Mouse (Mus musculus) CD4-positive, CD25-positive, alpha-beta regulatory T cell (primary cell): ENCODE data around the gene Dis3l. TPM values are rescaled to one million over a fixed set of nuclear protein-coding genes. Genes with fewer than 3 reads are reported as not detected.

Experiments
- polyA plus RNA-seq: library from polyadenylated mRNA; unstranded; fragments of 100-300 nt; shearing (Covaris generic); gene quantifications from one replicate; pipeline ENCODE4 v1.2.1, GENCODE M21; 2017

Dis3l gene
- polyA plus RNA-seq, result 21.1 TPM

DNA sequence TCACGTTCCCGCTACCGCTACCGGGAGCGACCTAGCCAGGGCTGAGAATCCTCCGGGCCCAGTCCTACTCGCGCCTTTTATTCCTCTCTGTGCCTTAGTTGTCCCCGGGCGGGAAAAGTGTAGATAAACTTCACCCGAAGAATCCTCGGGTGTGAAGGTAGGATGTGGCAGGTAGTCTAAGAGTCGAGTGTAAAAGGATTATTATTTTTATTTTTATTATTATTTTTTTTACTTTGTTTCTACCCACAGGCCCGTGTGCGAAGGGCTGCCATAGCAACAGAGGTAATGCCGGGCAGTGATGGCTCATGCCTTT lies at the start of gene Dis3l:
Gene Dis3l, minus strand, starts transcription at position 35 of the 313 bp plus-strand sequence.

DNA sequence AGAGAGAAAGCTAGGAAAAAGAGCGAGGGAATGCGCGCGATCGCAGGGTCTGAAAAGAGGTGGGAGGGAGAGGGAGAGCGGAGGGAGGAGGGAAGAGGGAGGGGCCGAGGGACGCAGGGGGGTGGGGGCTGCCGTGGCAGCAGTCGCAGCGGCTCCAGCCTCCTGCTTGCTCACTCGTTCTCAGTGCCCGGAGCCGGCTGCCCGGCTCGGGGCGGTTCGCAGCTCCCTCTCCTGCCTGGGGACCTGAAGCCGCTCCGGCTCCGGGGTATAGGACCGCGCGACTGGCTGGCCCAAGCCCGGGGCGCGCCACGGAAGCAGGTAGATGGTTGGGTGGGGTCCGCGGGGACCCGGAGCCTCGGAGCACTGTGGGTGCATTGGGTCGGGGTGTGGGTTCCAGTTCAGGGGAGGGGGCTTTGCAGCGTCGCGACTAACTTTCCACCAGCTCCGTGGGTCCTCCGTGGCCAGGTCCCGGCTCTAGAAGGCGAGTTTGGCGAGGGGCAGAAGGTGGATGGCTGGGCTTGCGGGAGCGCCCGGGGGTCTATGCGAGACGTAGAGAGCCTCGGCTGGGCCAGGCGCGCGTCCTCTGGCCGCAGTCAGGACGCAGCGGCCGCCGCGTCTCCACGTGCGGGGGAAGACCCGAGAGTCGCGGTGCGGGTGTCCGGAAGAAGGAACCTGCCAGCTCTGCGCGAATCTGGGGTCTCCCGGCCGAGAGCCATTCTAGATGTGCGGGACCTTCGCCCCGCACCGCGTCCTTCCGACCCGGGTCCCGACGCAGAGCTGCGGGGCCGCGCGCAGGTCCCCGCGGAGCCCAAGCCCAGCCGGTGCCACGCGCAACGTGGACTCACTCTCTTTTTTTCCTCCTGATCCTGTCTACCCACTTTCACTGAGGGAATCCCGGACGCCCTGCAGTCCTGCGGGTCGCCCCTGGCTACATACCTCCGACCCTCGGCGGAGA lies 44.7 kb upstream of the Dis3l start, which contains the start of gene Megf11:
Gene Megf11, plus strand, starts transcription at position 116 of the 955 bp plus-strand sequence.

DNA sequence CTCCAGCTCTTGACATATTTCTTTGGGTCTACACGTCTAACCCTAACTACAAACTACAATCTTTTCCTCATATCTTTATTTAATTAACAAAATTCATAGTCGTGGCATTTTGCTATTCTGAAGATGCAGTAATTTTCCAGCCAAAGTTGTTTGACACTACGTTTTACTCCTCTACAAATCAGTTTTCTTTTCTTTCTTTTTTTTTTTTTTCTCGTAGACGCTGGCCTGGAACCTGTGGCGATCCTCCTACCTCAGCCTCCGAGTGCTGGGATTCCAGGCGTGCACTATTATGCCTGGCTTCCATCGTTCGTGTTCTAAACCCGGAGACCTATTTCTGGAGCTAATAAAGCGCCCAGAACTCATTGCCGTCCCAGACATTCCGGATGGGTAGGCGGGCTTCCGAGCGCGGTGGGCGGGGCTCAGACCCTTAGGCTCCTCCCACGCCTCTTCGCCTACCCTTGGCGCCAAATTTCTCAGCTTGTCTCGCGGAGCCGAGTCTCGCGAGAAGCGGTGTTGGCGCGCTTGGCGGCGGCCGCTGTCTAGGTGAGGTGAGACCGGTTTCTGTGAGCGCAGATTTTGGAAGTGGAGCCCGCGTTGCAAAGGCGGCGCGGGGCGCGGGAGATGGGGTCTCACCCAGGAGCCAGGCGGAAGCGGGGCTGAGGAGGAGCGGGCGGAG lies 59.8 kb downstream of the Dis3l start, which contains the start of gene Tipin:
Gene Tipin, plus strand, starts transcription at position 477 of the 676 bp plus-strand sequence.

Other genes starting within 250 kb of the Dis3l start
- not detected for gene Lctl, start 224.1 kb downstream of the Dis3l start, polyA plus RNA-seq
- gene Zwilch, start 168.2 kb downstream of the Dis3l start, polyA plus RNA-seq, result 3.3 TPM
- 1,555 TPM for gene Rpl4, start 167.9 kb downstream of the Dis3l start, polyA plus RNA-seq
- 56.8 TPM for gene Snapc5, start 162.0 kb downstream of the Dis3l start, polyA plus RNA-seq
- 11.5 TPM for gene Uchl4, start 106.1 kb downstream of the Dis3l start, polyA plus RNA-seq
- 96.7 TPM for gene Map2k1, start 87.7 kb downstream of the Dis3l start, polyA plus RNA-seq
- 53.0 TPM for gene Tipin, start 59.7 kb downstream of the Dis3l start, polyA plus RNA-seq
- gene Megf11, start 44.3 kb upstream of the Dis3l start, polyA plus RNA-seq, result 0.50 TPM